8 mouse cellular contexts compared by ENCODE assay signal in the genomic region with DNA sequence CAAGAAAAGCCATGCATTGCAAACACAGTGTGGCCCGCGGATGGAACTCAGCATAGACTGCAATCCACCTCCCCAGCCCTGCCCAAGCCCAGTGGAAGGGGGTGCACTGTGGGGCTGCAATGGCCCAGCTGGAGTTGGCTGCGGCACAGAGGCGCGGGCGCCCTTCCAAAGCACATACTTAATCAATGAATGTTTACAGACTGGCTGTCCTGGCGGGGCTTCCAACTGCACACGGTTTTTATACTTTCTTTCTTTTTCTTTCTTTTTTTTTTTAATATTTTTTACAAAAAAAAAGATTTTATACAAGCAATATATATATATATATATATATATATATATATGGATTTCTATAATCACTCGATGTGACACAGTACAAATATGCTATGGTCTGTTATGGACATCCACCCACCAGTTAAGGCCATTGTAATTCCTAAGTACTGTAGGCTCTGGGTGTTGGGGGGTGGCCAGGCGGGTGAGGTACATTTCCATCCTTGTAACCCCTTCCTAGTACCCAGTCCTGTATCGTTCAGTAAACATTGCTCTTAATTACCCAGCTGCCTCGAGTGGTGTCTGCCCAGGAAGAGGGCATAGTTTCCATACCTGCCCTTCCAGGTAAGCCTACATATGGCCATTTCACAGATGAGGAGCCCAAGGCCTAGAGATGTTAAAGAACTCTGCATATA. TPM values are rescaled to one million over a fixed set of nuclear protein-coding genes. Genes with fewer than 3 reads are reported as not detected.
DNase-seq lines count a peak whose midpoint lies in the region; ATAC-seq lines count a peak whose summit lies in the region.

No protein-coding gene starts in this region.

- no peak for DNase-seq in hindbrain, embryonic 10.5 days (ENCODE audit: low spot score)
- peak; percentile 34 for DNase-seq in adrenal gland, postnatal 14 days
- DNase-seq in gastrocnemius, adult 8-10 months (ENCODE audit: low spot score in 2 of 2), result peak; percentile 30 to 47
- peak; percentile 47 to 68 for DNase-seq in kidney, postnatal 36 days
- peak; percentile 50 for DNase-seq in ovary, postnatal 14 days (ENCODE audit: low spot score)
- no peak for DNase-seq in spleen, postnatal 36 days (ENCODE audit: low spot score in 2 of 2)

- H3K36me3 ChIP-seq in hindbrain, embryonic 15.5 days, result peaks cover 6% of the 10 kb centered on the region; the same call in 1 of the 2 replicates
- H3K36me3 ChIP-seq in hindbrain, embryonic 10.5 days, result 0 out of 2 replicates have a peak, but pooled peaks cover 4% of the 10 kb centered on the region

- ATAC-seq in hindbrain, embryonic 15.5 days (ENCODE audit: low FRiP score, low read depth), result peak; percentile 72; the same call in 1 of the 2 replicates
- no peak for ATAC-seq in megakaryocyte progenitor cell, adult 5-6 weeks (replicated peaks; ENCODE audit: poor library complexity)

- no peak overlapping the region for H3K4me2 ChIP-seq in hindbrain, embryonic 15.5 days

- no peaks in the 10 kb centered on the region for H3K9me3 ChIP-seq in hindbrain, embryonic 15.5 days
- no peaks in the 10 kb centered on the region for H3K9me3 ChIP-seq in hindbrain, embryonic 10.5 days

- H3K4me1 ChIP-seq in hindbrain, embryonic 15.5 days (replicated peaks), result peaks cover 17% of the 10 kb centered on the region
- H3K4me1 ChIP-seq in hindbrain, embryonic 10.5 days (replicated peaks), result peaks cover 12% of the 10 kb centered on the region

- H3K4me3 ChIP-seq in hindbrain, embryonic 15.5 days, result no peak overlapping the region
- no peak overlapping the region for H3K4me3 ChIP-seq in hindbrain, embryonic 10.5 days

- 67% methylated on average over 12 of the region's 12 CpGs for WGBS in hindbrain, embryonic 15.5 days
- 91% methylated on average over 12 of the region's 12 CpGs for whole genome bisulfite sequencing in hindbrain, embryonic 10.5 days

- H3K27ac ChIP-seq in hindbrain, embryonic 15.5 days (replicated peaks), result 0 out of 2 replicates have a peak overlapping the region, but pooled peaks have one; percentile 2
- no peak overlapping the region for H3K27ac ChIP-seq in hindbrain, embryonic 10.5 days

- H3K27me3 ChIP-seq in hindbrain, embryonic 15.5 days, result no peaks in the 10 kb centered on the region
- no peaks in the 10 kb centered on the region for H3K27me3 ChIP-seq in hindbrain, embryonic 10.5 days (ENCODE audit: insufficient read depth, poor library complexity, severe bottlenecking)

- H3K9ac ChIP-seq in hindbrain, embryonic 15.5 days, result no peak overlapping the region

RNA-seq across cellular contexts. Expression of gene Jdp2, which starts 40.6 kb away (rescaled TPM):
- 0.54 and 0.64 TPM in 2 replicates for polyA plus RNA-seq in hindbrain, embryonic 15.5 days (2015; fragmentation: Nextera tagmentation; extraction: Ambion mirVana)
- 0.25 TPM in 1 of 2 replicates, not detected in the other for polyA plus RNA-seq in hindbrain, embryonic 10.5 days (2016; fragmentation: Nextera tagmentation; extraction: Ambion mirVana)
- total RNA-seq in adrenal gland, postnatal 14 days (2021), result 16.7 and 18.7 TPM in 2 replicates
- total RNA-seq in gastrocnemius, adult 8-10 months (2022), result 1 to 10 TPM; 3.0 to 4.5 (median 3.8) TPM
- total RNA-seq in megakaryocyte progenitor cell, adult 5-6 weeks (2015), result 12.9 and 18.0 TPM in 2 replicates
- total RNA-seq in megakaryocyte progenitor cell, adult 5-6 weeks (2017), result 38.1 and 46.1 TPM in 2 replicates

RNA-seq across cellular contexts. Expression of gene Batf, which starts 47.0 kb away (rescaled TPM):
- polyA plus RNA-seq in hindbrain, embryonic 15.5 days (2015; fragmentation: Nextera tagmentation; extraction: Ambion mirVana), result 1.3 and 1.5 TPM in 2 replicates
- polyA plus RNA-seq in hindbrain, embryonic 10.5 days (2016; fragmentation: Nextera tagmentation; extraction: Ambion mirVana), result 2.2 and 2.5 TPM in 2 replicates
- 0.74 and 1.7 TPM in 2 replicates for total RNA-seq in adrenal gland, postnatal 14 days (2021)
- not detected for total RNA-seq in gastrocnemius, adult 8-10 months (2022)
- 8.2 and 9.0 TPM in 2 replicates for total RNA-seq in megakaryocyte progenitor cell, adult 5-6 weeks (2015)
- 29.2 and 41.9 TPM in 2 replicates for total RNA-seq in megakaryocyte progenitor cell, adult 5-6 weeks (2017)

Comparison
In these comparisons a context has a peak if more than half of its experiments do, and no peak if none do; other contexts are left out.
1. DNase-seq: peak in adrenal gland, postnatal 14 days (single experiment), gastrocnemius, adult 8-10 months (2 of 2), kidney, postnatal 36 days (2 of 2) and ovary, postnatal 14 days (single experiment); none in hindbrain, embryonic 10.5 days (single experiment) and spleen, postnatal 36 days (0 of 2).